Mouse (Mus musculus) T-helper 1 cell (primary cell): ENCODE data around the gene Gm36079.
"Not testable (repeated sequence)": the region's sequence is repeated elsewhere in the genome, so short reads cannot be mapped to it uniquely, and the experiment has no call there.

Experiments
- in situ Hi-C: fragments of 300-600 bp; cut with MboI, MseI; formaldehyde crosslinking; loops from one replicate; pipeline ENCODE4 v1.15.1; 2025; ENCODE audit warnings: high pct_unique_total_duplicates

Gm36079 gene

GRCm38 (mm10) chr13:120026911-120027310 is at the start of gene Gm36079:
Gm36079 (minus strand) TSS chr13:120027011.
- in situ Hi-C loops: not testable (repeated sequence)

DNA sequence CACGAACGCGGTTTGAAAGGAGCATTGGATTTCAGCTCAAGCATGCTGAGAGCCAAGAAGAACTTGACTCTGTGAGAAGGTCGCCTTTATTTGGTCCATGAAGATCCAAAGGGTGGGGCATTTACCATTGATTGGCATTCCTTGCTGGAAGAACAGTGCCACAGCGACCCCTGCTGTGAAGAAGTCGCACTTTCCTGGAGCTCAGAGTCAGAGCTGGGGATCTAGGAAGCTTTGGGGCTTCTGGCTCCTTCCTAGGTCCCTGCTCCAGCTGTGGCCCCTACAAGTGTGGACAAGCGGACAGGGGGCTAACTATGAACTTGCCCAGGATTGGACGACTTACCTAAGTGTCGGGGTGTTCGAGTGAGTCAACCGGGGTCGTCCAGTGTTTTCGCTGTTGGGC is 44.1 kb upstream of the Gm36079 start:
- in situ Hi-C loops: not testable (repeated sequence)

- in situ Hi-C loops: not testable (repeated sequence)
These were observed 43.3 kb upstream of the Gm36079 start for GRCm38 (mm10) chr13:120070012-120070598.

DNA sequence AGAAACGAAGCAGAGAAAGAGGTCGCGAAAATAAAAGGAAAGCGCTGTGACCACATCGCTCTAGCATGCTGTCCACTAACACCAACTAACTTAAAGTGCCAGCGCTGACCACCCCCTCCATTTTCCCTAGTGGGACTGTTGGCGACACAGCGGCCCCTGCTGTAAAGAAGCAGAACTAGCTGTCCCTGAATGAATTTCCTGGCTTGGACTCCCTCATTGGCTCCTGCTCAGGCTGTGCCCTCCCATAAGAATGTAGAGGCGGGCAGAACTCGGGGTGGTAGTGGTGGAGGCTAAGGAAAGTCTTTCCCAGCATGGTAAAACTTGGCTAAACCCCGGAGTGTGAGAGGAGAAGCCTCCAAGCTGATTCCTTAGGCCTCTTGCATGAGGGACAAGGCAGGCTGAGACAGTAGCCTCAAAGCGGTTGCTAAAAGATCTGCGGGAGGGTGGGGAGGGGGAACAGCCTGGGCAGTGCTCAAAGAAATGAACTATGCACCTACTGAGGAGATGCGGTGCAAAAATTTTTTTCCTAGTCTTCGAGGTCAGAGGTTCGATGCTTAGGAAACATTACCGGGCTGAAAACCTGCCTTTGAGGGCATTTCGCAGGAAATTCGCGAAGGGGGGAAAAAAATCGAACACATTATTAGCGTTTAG is 36.8 kb upstream of the Gm36079 start:
- in situ Hi-C loops: not testable (repeated sequence)

DNA sequence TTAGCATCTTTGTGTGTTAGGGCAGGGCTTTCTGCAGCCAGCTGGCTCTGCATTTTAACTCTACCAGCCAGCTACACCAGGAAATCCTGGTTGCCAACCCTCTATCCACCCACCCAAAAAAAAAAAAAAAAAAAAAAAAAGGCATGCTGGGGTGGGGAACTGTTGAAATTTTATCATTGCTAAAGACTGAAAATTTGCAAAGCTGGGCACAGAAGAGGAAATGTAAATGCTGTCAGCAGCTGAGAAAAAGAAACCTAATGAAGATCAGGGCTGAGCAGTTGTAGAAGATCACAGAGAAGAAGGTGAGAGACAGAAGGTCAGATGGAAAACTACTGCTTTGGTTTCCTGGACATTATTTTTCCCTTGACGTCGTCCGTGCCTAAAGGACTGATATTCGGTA is 36.1 kb upstream of the Gm36079 start:
- in situ Hi-C loops: not testable (repeated sequence)

DNA sequence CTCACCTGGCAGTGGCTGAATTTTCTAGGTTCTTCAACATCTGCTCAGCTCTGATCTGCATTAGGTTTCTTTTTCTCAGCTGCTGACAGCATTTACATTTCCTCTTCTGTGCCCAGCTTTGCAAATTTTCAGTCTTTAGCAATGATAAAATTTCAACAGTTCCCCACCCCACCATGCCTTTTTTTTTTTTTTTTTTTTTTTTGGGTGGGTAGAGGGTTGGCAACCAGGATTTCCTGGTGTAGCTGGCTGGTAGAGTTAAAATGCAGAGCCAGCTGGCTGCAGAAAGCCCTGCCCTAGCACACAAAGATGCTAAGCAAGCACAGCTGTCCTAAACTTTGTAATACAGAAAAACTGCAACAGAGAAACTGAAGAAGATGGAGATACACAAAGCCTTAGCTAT is 25.3 kb upstream of the Gm36079 start, which contains the start of gene Gm21188:
Gm21188 (minus strand) TSS at position 110 of the 400 bp plus-strand sequence.
- in situ Hi-C loops: not testable (repeated sequence)

DNA sequence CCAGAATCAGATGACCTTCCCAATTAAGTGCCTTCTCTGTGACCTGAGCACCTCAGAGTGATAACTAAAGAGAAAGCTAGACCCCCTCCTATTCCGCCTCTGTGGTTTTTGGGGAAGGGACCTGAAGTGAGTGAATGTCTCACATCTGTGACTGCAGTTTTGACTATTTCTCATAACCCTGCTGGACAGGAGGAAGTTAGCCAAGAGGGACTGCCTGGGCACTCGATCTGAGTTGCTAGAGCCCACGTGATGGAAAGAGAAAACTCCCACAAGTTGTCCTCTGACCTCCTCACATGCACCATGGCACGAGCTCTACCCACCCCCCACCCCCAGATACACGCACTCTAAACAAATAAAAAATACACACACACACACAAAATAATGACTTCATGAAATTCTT is 21.8 kb upstream of the Gm36079 start:
- in situ Hi-C loops: not testable (repeated sequence)

DNA sequence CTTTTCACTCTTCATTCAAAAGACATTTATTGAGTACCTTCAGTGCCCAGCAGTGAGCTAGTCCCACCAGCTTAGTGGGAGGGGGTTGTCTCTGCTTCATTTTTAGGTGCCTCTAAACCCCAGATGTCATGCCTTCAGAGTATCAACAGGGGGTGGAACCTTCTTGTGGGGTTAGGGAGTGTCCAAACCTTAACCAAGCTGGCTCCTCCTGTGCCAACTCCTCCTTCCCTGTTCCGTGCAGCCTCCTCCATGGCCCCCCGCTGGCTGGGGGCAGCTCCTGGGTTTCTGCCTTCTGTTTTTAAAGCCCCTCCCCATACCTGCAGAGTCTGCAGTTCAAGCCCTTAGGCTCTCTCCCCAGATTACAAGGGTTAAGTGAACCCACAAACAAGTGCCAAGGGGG is 21.4 kb upstream of the Gm36079 start:
- in situ Hi-C loops: not testable (repeated sequence)

DNA sequence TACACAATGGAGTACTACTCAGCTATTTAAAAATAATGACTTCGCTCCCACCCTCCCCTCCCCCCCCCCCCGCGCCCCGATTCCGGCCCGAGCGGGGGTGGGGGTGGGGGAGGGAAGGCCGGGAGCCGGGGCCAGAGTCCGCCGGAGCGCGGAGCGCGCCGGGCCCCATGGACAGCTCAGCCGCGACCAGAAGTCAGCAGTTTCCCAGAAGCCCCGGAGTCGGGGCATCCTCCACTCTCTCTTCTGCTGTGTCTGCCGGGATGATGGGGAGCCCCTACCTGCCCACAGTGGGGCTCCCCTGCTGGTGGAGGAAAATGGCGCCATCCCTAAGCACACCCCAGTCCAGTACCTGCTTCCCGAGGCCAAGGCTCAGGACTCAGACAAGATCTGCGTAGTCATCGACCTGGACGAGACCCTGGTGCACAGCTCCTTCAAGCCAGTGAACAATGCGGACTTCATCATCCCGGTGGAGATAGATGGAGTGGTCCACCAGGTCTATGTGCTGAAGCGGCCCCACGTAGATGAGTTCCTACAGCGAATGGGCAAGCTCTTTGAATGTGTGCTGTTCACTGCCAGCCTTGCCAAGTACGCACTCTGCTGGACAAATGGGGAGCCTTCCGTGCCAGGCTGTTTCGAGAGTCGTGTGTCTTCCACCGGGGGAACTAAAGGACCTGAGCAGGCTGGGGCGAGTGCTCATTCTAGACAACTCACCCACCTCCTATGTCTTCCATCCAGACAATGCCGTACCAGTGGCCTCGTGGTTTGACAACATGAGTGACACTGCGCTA is 19.8 kb upstream of the Gm36079 start:
- in situ Hi-C loops: not testable (repeated sequence)

DNA sequence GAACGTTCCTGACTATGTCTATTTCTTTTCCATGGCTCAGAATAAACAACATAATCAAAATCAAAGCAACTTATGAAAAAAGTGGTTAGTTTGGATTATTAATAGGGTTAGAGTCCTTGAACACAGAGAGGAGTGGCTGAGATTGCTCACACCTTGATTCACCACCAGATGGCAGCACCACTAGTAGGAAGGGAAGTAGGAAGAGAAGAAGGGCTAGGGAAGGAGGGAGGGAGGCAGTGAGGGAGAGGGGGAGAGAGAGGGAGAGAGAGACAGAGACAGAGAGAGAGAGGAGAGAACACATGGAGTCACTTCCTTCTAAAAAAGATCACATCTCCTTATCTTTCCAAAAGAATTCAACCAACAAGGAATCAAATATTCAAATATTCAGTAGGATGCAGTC is 14.3 kb upstream of the Gm36079 start:
- in situ Hi-C loops: not testable (repeated sequence)

DNA sequence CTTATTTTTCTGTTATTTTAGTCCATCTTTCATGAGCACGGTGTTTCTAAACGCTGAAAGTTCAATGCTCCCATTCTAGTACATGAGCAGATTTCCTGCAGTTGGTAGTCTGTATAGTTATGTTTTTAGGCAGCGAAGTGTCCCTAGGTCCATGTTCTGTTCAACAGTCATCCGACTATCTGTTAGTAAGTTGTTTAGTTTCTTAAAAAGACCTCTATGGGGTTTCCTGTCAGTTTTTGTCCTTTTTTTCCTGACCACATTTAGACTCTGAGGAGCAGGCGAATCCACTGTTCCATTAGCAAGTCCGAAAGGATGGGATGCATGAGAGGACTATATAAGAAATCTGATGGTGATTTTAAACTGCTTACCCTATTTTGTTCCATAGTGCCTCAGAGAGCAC is 11.1 kb upstream of the Gm36079 start:
- in situ Hi-C loops: not testable (repeated sequence)

GRCm38 (mm10) chr13:120036577-120037115 is 9.8 kb upstream of the Gm36079 start:
- in situ Hi-C loops: not testable (repeated sequence)

- in situ Hi-C loops: not testable (repeated sequence)
These were observed 8.3 kb upstream of the Gm36079 start for GRCm38 (mm10) chr13:120035151-120035550.

- in situ Hi-C loops: loop anchor here (5.0 kb wide), 1 partner anchor 437 kb away; no protein-coding TSS in a partner anchor
These were observed 7.8 kb upstream of the Gm36079 start for GRCm38 (mm10) chr13:120034637-120035036.

- in situ Hi-C loops: loop anchor here (5.0 kb wide), 1 partner anchor 436 kb away; no protein-coding TSS in a partner anchor
These were observed 6.8 kb upstream of the Gm36079 start for GRCm38 (mm10) chr13:120033516-120034190.

DNA sequence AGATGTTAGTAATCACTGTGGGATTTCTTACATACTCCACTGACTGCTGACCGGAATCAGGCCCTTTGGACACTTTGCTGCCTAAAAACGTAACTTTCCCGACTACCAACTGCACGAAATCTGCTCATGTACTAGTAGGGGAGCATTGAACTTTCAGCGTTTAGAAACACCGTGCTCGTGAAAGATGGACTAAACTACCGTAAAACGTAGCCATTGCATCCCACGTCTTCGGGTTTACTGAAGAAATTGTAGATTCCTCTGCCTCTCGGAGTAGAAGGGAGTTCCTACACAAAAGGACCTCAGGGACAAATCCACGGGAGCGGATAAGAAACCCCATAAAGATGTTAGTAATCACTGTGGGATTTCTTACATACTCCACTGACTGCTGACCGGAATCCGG is 4.9 kb upstream of the Gm36079 start:
- in situ Hi-C loops: loop anchor here (5.0 kb wide), 1 partner anchor 434 kb away; no protein-coding TSS in a partner anchor

DNA sequence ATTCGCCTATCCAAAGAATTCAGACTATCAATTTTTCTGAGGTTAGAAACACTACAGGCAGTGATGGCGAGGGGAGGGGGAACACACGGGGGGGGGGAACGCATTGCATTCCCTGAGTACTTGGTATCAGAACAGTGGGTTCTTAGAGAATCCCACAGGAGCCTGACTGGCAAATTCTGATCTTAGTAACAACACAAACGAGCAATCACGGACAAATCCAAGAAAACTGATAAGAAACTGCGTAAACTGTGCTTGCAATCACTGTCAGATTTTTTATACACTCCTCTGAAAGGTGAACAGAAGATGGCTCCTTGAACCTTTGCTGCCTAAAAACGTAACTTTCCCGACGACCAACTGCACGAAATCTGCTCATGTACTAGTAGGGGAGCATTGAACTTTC is 557 bp upstream of the Gm36079 start:
- in situ Hi-C loops: not testable (repeated sequence)

GRCm38 (mm10) chr13:120026373-120026772 is 438 bp downstream of the Gm36079 start:
- in situ Hi-C loops: not testable (repeated sequence)

GRCm38 (mm10) chr13:120025576-120025975 is 1.2 kb downstream of the Gm36079 start:
- in situ Hi-C loops: not testable (repeated sequence)

DNA sequence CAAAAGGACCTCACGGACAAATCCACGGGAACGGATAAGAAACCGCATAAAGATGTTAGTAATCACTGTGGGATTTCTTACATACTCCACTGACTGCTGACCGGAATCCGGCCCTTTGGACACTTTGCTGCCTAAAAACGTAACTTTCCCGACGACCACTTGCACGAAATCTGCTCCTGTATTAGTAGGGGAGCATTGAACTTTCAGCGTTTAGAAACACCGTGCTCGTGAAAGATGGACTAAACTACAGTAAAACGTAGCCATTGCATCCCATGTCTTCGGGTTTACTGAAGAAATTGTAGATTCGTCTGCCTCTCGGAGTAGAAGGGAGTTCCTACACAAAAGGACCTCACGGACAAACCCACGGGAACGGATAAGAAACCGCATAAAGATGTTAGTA is 1.8 kb downstream of the Gm36079 start:
- in situ Hi-C loops: not testable (repeated sequence)

- in situ Hi-C loops: not testable (repeated sequence)
These were observed 2.2 kb downstream of the Gm36079 start for GRCm38 (mm10) chr13:120024581-120024980.
